Mouse (Mus musculus) retina, postnatal 7 days (tissue): ENCODE results near the gene Gm45618.

Experiments used
- DNase-seq: peaks from one replicate; pipeline ENCODE4 v3.0.0-alpha.2; 2012; ENCODE audit warnings: low read depth, low spot score

The Gm45618 gene

DNA sequence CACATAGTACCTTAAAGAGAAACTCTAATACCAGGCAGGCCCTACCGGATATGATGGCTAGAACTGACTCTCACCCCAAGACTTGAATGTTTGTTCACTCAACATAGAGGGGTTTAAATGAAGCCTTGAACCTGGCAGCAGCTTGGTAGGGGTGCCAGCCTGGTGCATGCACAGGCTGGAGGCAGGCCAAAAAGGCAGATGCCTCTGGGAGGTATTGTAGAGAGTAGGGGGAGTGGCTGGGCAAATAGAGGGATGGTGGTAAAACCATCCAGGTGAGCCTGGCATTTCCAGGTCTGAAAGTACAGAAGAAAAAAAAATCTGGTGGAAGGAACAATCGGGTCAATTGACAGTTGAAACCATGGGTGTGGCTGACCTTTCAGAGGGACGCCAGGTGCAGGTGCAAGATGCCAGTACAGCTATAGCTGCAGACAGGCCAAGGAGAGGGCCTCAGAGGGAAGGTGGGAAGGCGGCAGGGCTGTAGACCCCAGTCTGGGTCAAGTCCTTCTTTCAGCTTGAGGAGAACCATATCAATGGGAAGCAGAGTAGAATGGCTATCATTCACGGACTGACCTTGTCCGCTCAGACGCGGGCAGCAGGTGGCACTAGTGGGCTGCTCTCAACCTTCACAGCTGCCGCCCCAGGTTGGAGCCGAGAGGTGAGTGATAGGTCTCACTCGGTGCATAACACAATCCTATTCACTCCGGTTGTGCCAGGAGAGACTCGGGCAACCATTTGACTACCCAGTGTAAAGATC is 49.9 kb downstream of the Gm45618 start:
- peak; percentile 67 for DNase-seq
